Mouse (Mus musculus) spleen, embryonic (tissue): ENCODE results near the gene Srgap2.

Experiments used
- CTCF ChIA-PET: fragments of 350-600 bp; sonication (Branson Sonifier 250); formaldehyde crosslinking; loops from one replicate; lab custom pipeline; 2022; lab: Charles Lee

Gene Srgap2

DNA sequence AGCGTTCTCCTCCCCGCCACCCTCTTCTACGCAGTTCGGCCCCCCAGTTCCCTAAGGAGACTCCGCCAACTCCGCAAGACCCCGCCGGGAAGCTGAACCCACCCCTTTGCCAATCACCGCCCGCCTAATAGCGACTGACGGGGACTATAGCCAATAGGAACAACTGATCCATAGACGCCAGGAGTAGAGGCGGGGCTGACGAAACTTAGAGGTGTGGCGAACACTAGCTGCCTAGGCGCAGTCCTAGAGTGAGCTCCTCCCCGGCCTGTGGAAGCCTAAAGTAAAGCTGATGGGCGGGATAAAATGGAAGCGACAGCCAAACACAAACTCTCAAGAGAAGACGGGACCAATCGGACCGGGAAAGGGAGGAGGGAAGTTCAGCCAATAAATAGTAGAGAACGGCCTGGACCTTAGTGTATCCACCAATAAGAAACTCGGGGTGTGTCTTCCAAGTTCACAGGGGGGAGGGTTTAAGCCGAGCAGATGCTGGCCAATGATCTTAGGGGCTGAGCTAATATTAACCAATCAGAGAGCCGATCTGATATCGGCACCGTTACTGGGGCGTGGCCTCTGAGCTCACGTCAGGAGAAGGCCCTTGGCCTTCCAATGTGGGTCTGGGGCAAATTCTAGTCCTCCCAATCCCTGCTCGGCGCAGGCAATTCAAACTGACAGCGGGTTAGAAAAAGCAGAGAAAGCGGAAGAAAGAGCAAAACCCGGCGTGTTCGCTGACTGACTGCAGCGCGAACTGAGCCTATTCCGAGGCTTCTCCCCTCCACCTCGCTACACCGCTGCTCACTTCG, at the start of gene Srgap2, which contains the start of gene Fam72a:
TSS of gene Srgap2 (minus strand) at position 72 of the 800 bp plus-strand sequence.
TSS of gene Fam72a (plus strand) at position 623 of the 800 bp plus-strand sequence.
- CTCF ChIA-PET = interaction anchor here (0.6 kb wide), 1 partner anchor 511 kb away, joined by 3 read pairs; no protein-coding TSS in a partner anchor

GRCm38 (mm10) chr1:131573721-131574120, 46.6 kb upstream of the Srgap2 start:
- CTCF ChIA-PET = interaction anchor here (0.5 kb wide), 1 partner anchor 152 kb away, joined by 3 read pairs; no protein-coding TSS in a partner anchor

DNA sequence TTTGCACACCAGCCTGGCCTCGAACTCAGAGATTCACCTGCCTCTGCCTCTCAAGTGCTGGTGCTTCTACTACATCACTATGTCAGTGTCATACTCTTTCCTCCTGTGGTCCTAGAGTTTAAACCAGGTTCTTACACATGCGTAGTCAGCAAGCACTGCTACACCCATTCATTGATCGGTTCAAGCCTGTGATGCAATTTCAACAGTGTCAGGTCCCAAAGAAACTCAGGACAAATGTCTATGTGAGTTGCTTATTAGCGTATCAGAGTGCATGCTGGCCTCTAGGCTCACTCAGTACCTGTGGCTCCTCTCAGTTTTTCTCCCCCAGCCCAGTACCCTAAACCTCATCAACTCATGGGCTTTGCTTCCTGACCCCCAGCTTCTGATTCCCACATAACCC, 43.2 kb upstream of the Srgap2 start:
- CTCF ChIA-PET = no interaction called here

DNA sequence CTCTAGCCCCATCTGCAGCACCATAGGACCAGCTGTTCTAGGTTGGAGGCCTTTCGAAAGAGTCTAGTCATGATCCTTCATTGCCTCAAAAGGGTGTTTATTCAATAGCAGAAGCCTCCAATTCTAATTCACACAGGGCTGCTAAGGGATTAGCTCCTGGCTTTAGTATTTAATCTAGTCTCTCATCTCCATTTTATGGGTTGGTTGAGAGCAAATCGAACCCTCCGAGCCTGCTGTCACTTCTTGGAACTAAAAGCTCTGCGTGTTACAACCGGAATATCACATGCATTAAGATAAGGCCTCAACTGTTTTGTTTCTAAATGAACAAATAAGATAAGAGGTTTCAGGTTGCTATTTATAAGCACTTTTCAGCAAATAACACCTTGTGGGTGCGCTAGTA, 42.6 kb upstream of the Srgap2 start:
- CTCF ChIA-PET = no interaction called here

- CTCF ChIA-PET = interaction anchor here (0.7 to 1.2 kb wide), 2 partner anchors 11 to 322 kb away, joined by 3 to 10 read pairs; no protein-coding TSS in a partner anchor
Measured at GRCm38 (mm10) chr1:131566056-131566455, 38.9 kb upstream of the Srgap2 start.

GRCm38 (mm10) chr1:131562081-131562480, 34.9 kb upstream of the Srgap2 start:
- CTCF ChIA-PET = no interaction called here

GRCm38 (mm10) chr1:131560500-131560899, 33.3 kb upstream of the Srgap2 start:
- CTCF ChIA-PET = no interaction called here

GRCm38 (mm10) chr1:131555042-131555812, 28.1 kb upstream of the Srgap2 start:
- CTCF ChIA-PET = interaction anchor here (0.6 to 1.0 kb wide), 4 partner anchors 11 to 265 kb away, joined by 3 to 6 read pairs (median 4); no protein-coding TSS in a partner anchor

- CTCF ChIA-PET = no interaction called here
Measured at GRCm38 (mm10) chr1:131553428-131553827, 26.3 kb upstream of the Srgap2 start.

GRCm38 (mm10) chr1:131551956-131552355, 24.8 kb upstream of the Srgap2 start:
- CTCF ChIA-PET = no interaction called here

DNA sequence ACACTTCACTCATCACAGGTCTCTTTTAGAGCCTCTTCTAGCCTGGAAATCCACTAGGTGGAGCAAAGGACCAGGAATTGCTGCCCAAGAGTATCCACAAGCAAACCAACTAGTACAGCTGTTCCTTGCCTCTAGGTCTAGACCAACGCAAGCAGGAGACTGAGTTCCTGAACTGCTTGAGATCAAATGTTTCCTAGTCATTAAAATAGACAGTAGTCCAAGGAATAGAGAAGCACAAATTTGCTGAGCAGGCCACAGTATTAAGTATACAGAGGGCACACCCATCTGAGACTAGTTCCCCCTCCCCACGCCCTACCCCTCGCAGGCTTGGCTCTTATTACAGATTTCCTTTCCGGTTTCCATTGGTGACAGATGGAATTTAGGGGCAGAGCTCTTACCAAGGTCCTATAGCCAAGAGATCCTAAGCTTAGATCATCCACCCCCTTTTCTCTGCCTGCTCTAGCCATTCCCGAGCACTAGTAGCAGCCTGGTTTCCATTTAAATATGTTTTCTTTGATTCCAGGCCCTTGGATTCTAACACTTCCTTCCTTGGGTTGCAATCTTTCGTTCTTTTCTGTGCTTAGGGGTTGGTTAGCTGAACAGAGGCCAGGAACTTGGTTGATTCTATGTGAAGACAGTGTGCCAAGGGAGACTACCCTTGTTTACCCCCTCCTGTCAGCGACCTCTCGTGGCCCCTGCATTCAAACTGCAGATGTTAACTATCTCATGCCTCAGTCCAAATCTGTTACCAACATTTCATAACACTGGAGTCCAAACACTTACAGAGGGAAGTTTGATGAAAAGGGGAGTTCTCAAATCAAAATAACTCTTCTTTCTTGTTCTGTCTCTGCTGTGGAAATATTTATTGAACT, 21.6 kb upstream of the Srgap2 start:
- CTCF ChIA-PET = interaction anchor here (0.5 kb wide), 1 partner anchor 246 kb away, joined by 4 read pairs; no protein-coding TSS in a partner anchor

GRCm38 (mm10) chr1:131546798-131547690, 19.9 kb upstream of the Srgap2 start:
- CTCF ChIA-PET = interaction anchor here (0.6 kb wide), 1 partner anchor 340 kb away, joined by 4 read pairs; no protein-coding TSS in a partner anchor

DNA sequence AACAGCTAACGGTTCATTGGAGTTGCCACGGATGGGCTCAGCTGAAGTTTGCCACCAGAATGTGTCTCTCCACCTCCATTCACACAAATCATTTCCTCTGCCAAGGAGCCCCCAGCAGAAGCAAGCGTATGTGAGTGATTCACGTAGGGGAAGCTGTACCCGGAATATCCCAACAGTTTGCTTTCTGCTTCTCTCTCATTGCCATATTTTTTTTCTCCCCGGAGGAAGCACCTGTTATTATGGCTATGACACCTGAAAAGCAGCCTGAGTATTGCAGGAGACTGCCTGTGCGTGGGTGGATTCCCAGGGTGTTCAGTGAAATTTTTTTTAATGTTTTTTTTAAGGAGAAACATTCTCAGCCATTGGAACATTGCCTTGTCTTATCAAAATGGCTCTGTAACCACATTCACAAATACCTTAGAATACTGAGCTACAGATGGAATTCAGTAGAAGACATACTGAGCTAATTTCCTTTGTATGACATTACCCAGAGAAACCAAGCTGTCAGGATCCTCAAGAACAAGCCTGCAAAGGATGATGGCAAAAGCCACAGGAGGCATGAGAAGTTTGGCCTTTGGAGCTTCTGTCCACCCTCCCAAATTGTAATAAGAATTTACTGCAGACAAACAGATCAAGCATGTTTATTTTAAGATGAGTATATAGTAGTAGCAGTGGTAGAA, 16.9 kb upstream of the Srgap2 start:
- CTCF ChIA-PET = no interaction called here

DNA sequence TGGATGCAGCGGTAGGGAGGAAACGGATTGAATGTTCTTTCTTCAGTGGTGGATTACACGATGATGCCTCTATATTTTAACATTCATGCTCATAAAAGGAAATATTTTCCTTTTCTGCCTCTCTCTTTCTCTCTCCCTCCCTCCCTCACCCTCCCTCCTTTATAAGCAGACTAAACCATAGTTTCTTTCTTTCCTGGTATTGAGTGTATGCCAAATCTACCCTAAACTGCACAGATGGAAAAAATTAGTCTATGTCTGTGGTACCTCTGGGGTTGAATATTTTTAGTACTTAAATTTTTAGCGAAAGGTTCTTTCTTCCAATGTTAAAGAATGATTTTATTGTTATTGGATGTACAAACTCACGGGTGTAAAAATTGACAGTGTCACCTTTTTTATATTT, 14.8 kb upstream of the Srgap2 start:
- CTCF ChIA-PET = no interaction called here

DNA sequence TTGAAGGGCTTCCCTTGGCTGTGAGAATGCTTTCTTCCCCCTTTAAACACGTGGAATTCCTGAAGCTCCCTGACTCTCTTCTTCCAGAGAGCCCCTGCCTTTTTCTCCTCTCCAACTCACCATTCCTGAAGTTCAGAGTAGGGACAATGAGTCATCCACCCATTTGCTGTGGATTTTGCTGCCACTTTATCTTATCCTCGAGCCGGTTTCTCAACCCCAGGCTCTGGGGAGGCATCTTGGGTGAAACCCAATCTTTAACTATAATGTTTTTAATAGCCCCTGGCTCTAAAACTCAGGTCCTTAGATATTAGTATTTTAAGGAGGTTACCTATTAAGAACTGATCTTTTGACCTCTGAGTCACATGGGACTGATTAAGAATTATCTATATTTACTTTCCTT, 14.3 kb upstream of the Srgap2 start:
- CTCF ChIA-PET = no interaction called here

GRCm38 (mm10) chr1:131540795-131541194, 13.6 kb upstream of the Srgap2 start:
- CTCF ChIA-PET = interaction anchor here (1.4 kb wide), 1 partner anchor 10 kb away, joined by 3 read pairs; no protein-coding TSS in a partner anchor

GRCm38 (mm10) chr1:131539771-131540170, 12.6 kb upstream of the Srgap2 start:
- CTCF ChIA-PET = interaction anchor here (1.4 kb wide), 1 partner anchor 9 kb away, joined by 3 read pairs; no protein-coding TSS in a partner anchor

DNA sequence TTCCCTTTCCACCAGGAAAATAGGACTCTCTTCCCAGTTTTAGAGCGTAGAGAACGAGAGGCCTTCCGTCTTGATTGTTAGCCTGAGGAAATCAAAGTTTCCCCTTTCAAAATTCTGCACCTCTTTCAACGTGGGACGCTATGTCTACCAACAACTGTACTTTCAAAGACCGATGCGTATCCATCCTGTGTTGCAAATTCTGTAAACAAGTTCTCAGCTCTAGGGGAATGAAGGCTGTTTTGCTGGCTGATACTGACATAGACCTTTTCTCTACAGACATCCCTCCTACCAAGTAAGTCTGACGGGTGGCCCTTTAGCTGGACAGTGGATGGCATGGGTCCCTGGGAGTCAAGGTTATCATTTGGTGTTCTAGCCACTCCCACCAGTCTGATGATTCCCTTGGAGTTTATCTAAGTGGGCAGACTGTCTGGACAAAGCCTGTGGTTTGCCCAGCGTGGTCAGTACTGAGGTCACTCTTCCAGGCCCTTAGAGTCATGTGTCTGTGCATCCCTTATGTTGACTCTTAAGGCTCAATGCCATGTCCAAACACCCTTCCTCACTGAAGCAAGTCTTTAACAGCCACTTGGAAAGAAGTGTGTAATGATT, 1.5 kb upstream of the Srgap2 start:
- CTCF ChIA-PET = interaction anchor here (0.6 kb wide), 1 partner anchor 238 kb away, joined by 4 read pairs; no protein-coding TSS in a partner anchor

GRCm38 (mm10) chr1:131528081-131528507, 942 bp upstream of the Srgap2 start:
- CTCF ChIA-PET = interaction anchor here (0.6 kb wide), 2 partner anchors 238 to 510 kb away, joined by 3 to 4 read pairs; no protein-coding TSS in a partner anchor
